Mouse (Mus musculus) limb, embryonic 15.5 days (tissue): ENCODE data around the gene Cby1. TPM values are rescaled to one million over a fixed set of nuclear protein-coding genes. Genes with fewer than 3 reads are reported as not detected.
"Not testable (repeated sequence)": the region's sequence is repeated elsewhere in the genome, so short reads cannot be mapped to it uniquely, and the experiment has no call there.

ENCODE experiments used
- ATAC-seq: fragments of 200-750 bp; cut with Nextera tagmentation; 2 replicates; pipeline ENCODE4 v1.8.0; 2017; ENCODE audit warnings: low read depth, moderate TSS enrichment; ENCODE audit not compliant: insufficient number of reproducible peaks, low FRiP score, low TSS enrichment
- H3K27ac ChIP-seq: fragments of 300-500 bp; sonication (generic); 2 replicates; pipeline ENCODE4 v1.5.1; 2015; ENCODE audit warnings: moderate library complexity, mild to moderate bottlenecking, inconsistent platforms
- H3K27me3 ChIP-seq: fragments of 300-500 bp; sonication (generic); 2 replicates; pipeline ENCODE4 v1.6.1; 2015; ENCODE audit warnings: inconsistent platforms
- H3K36me3 ChIP-seq: fragments of 300-500 bp; sonication (generic); 2 replicates; pipeline ENCODE4 v1.6.1; 2015; ENCODE audit warnings: inconsistent platforms
- H3K4me1 ChIP-seq: fragments of 300-500 bp; sonication (generic); 2 replicates; pipeline ENCODE4 v1.6.1; 2015; ENCODE audit warnings: inconsistent platforms
- H3K4me2 ChIP-seq: fragments of 300-500 bp; sonication (generic); 2 replicates; pipeline ENCODE4 v1.6.1; 2015; ENCODE audit warnings: mild to moderate bottlenecking, inconsistent platforms
- H3K4me3 ChIP-seq: fragments of 300-500 bp; sonication (generic); 2 replicates; pipeline ENCODE4 v1.5.1; 2015; ENCODE audit warnings: mild to moderate bottlenecking, inconsistent platforms
- H3K9ac ChIP-seq: fragments of 300-500 bp; sonication (generic); 2 replicates; pipeline ENCODE4 v1.6.1; 2015; ENCODE audit warnings: inconsistent platforms
- H3K9me3 ChIP-seq: fragments of 300-500 bp; sonication (generic); 2 replicates; pipeline ENCODE4 v1.6.1; 2016; ENCODE audit warnings: inconsistent platforms
- WGBS: fragments of 180-500 bp; shearing (Covaris S2); methylation state at CpG from one replicate; pipeline ENCODE4 v1.1.7; 2015; 5-methylcytosine and 5-hydroxymethylcytosine counted together
- polyA plus RNA-seq: library from polyadenylated mRNA; unstranded; fragments of >200 nt; fragmentation: Nextera tagmentation; extraction: Ambion mirVana; gene quantifications from 2 replicates; pipeline ENCODE4 v1.2.1, GENCODE M21; 2015

Gene Cby1
- polyA plus RNA-seq, 1 experiment from 2014 or later: 49.3 TPM

GRCm38 (mm10) chr15:79650569-79650968 is 8.4 kb upstream of the Cby1 start:
- H3K4me1 ChIP-seq: no peaks in the 10 kb centered on the region
- no peak overlapping the region for H3K27ac ChIP-seq
- no peak for ATAC-seq
- H3K4me2 ChIP-seq: no peak overlapping the region
- no peaks in the 10 kb centered on the region for H3K27me3 ChIP-seq
- H3K9me3 ChIP-seq: no peaks in the 10 kb centered on the region
- no peak overlapping the region for H3K4me3 ChIP-seq
- peaks cover 11% of the 10 kb centered on the region; the same call in 1 of the 2 replicates for H3K36me3 ChIP-seq
- no peak overlapping the region for H3K9ac ChIP-seq

DNA sequence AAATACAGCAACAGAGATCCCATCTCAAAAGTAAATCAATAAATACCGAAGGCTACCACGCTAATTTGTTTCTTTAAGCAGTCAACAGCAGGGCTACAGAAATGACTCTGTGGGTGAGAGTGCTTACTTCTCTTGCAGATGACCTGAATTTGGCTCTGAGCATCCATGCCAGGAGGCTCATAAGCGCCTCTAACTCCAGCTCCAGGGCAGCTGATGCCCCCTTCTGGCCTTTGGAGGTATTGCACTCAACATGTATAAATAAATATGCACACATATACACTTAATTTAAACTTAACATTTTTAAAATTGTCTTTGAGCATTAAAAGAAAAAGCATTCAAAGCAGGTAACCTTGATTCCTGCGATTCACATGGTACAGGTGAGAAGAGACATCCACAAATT is 7.5 kb upstream of the Cby1 start:
- ATAC-seq: no peak
- Histone ChIP-seq H3K27me3 (no peaks in the 10 kb centered on the region), H3K4me2 (no peak overlapping the region), H3K36me3 (peaks cover 11% of the 10 kb centered on the region; the same call in 1 of the 2 replicates), H3K27ac (no peak overlapping the region), H3K4me3 (no peak overlapping the region), H3K9me3 (no peaks in the 10 kb centered on the region), H3K4me1 (no peaks in the 10 kb centered on the region), H3K9ac (no peak overlapping the region)
- WGBS: 74% methylated on average over 4 of the region's 4 CpGs

- Histone ChIP-seq H3K4me2 (no peak overlapping the region), H3K36me3 (no peaks in the 10 kb centered on the region), H3K4me1 (peaks cover 13% of the 10 kb centered on the region), H3K9me3 (no peaks in the 10 kb centered on the region), H3K9ac (no peak overlapping the region), H3K27me3 (no peaks in the 10 kb centered on the region), H3K4me3 (no peak overlapping the region), H3K27ac (no peak overlapping the region)
- 88% methylated on average over 14 of the region's 14 CpGs for WGBS
- ATAC-seq: no peak
Observed at GRCm38 (mm10) chr15:79656451-79656850, 2.5 kb upstream of the Cby1 start.

DNA sequence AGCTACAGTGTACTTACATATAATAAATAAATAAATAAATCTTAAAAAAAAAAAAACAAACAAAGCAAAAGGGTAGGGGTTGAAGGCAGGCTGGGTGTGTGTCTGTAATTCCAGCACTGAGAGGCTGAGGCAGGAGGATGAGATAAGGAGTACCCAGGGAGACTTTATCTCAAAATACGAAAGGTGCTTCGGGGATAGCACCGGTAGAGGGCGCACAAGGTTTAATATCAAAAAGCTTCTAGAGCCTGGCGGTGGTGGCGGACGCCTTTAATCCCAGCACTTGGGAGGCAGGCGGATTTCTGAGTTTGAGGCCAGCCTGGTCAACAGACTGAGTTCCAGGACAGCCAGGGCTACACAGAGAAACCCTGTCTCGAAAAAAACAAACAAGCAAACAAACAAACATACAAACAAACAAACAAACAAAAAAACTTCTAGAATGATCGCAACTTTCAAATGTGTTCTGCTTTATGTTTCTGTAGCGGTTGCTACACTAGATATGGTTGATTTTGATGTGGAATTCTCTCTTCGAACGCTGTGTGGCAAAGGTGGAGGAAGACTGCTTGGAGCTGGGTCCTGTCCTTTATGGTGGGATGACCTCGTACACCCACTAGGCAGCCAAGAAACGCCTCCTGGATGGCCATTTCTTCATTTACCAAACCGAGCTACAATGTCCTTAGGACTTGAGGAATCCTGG is 1.0 kb upstream of the Cby1 start:
- peak overlapping the region; percentile 93 for H3K4me2 ChIP-seq
- no peak for ATAC-seq
- 4% methylated on average over 16 of the region's 16 CpGs for WGBS

GRCm38 (mm10) chr15:79661852-79662251 is 2.9 kb downstream of the Cby1 start:
- no peak overlapping the region for H3K9ac ChIP-seq
- 79% methylated on average over 4 of the region's 4 CpGs for WGBS
- H3K27me3 ChIP-seq: no peaks in the 10 kb centered on the region
- no peak overlapping the region for H3K27ac ChIP-seq
- no peak overlapping the region for H3K4me3 ChIP-seq
- H3K4me1 ChIP-seq: peaks cover 13% of the 10 kb centered on the region
- H3K36me3 ChIP-seq: peaks cover 25% of the 10 kb centered on the region
- ATAC-seq: no peak
- no peaks in the 10 kb centered on the region for H3K9me3 ChIP-seq
- H3K4me2 ChIP-seq: no peak overlapping the region

More for the DNA sequence above, 1.0 kb upstream of the Cby1 start:
- Histone ChIP-seq H3K4me3 (peak overlapping the region; percentile 76), H3K27me3 (no peaks in the 10 kb centered on the region), H3K36me3 (peaks cover 8% of the 10 kb centered on the region; the same call in 1 of the 2 replicates), H3K9ac (peak overlapping the region; percentile 61), H3K27ac (peak overlapping the region; percentile 93), H3K9me3 (no peaks in the 10 kb centered on the region), H3K4me1 (peaks cover 13% of the 10 kb centered on the region)

GRCm38 (mm10) chr15:79664666-79665065 is 5.7 kb downstream of the Cby1 start:
- 91% methylated on average over 8 of the region's 8 CpGs for WGBS
- Histone ChIP-seq H3K4me2 (no peak overlapping the region), H3K9ac (no peak overlapping the region), H3K9me3 (no peaks in the 10 kb centered on the region), H3K4me3 (no peak overlapping the region), H3K27me3 (no peaks in the 10 kb centered on the region), H3K36me3 (peaks cover 38% of the 10 kb centered on the region), H3K4me1 (peaks cover 3% of the 10 kb centered on the region), H3K27ac (no peak overlapping the region)
- no peak for ATAC-seq

GRCm38 (mm10) chr15:79669195-79669594 is 10.2 kb downstream of the Cby1 start:
- Histone ChIP-seq H3K27me3 (no peaks in the 10 kb centered on the region), H3K36me3 (peaks cover 46% of the 10 kb centered on the region), H3K9me3 (no peaks in the 10 kb centered on the region), H3K4me1 (peaks cover 6% of the 10 kb centered on the region), H3K4me2 (no peak overlapping the region), H3K4me3 (no peak overlapping the region), H3K9ac (no peak overlapping the region), H3K27ac (no peak overlapping the region)
- WGBS: 72% methylated on average over 10 of the region's 10 CpGs
- ATAC-seq: no peak

GRCm38 (mm10) chr15:79670249-79670971 is 11.4 kb downstream of the Cby1 start, which contains the start of gene Tomm22:
Gene Tomm22, plus strand, starts transcription at chr15:79670861.
- peak within 1 kb of the TSS; percentile 67 for H3K27ac ChIP-seq

DNA sequence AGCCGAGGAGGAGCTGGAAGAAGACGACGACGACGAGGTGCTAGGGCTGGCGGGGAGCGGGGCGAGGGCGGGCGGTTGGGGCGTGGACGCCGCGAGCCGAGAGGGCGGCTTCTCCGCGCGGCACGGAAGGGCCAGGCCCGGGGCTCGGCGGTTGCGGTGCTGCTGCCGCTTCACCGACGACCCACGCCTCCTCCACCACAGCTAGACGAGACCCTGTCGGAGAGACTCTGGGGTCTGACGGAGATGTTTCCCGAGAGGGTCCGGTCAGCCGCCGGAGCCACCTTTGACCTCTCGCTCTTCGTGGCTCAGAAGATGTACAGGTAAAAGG is 11.9 kb downstream of the Cby1 start:
- Histone ChIP-seq H3K36me3 (peaks cover 56% of the 10 kb centered on the region), H3K9ac (peak overlapping the region; percentile 82), H3K4me2 (peak overlapping the region; percentile 62), H3K4me1 (peaks cover 6% of the 10 kb centered on the region), H3K9me3 (no peaks in the 10 kb centered on the region), H3K4me3 (peak overlapping the region; percentile 91), H3K27ac (peak overlapping the region; percentile 67), H3K27me3 (no peaks in the 10 kb centered on the region)
- peak; percentile 17; the same call in 1 of the 2 replicates for ATAC-seq
- under 1% methylated on average over 37 of the region's 37 CpGs for WGBS

More at GRCm38 (mm10) chr15:79670249-79670971, 11.4 kb downstream of the Cby1 start, which contains the start of gene Tomm22:
- Histone ChIP-seq H3K36me3 (peaks cover 57% of the 10 kb centered on the region), H3K4me2 (peak within 1 kb of the TSS; percentile 62), H3K9me3 (no peaks in the 10 kb centered on the region), H3K4me3 (peak within 1 kb of the TSS; percentile 91), H3K9ac (peak within 1 kb of the TSS; percentile 82), H3K4me1 (peaks cover 6% of the 10 kb centered on the region), H3K27me3 (no peaks in the 10 kb centered on the region)
- peak; percentile 90 for ATAC-seq
- 18% methylated on average over 33 of the region's 33 CpGs for WGBS

DNA sequence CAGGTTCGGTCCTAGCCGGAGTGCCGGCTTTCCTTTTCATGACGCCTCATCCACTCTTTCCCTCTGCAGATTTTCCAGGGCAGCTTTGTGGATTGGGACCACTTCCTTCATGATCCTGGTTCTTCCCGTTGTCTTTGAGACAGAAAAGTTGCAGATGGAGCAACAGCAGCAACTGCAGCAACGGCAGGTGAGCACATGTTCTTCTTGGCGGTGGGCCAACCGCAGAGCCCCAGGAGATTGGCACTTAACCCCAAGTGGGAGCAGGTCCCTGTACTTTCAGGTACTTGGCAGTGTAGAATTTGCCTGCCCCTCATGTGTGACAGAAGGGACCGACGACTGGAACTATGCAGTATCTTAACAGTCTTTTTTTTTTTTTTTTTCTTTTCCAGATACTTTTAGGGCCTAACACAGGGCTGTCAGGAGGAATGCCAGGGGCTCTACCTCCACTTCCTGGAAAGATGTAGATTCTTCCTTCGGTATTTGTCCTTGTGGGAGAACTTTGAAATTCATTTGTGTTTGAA is 12.9 kb downstream of the Cby1 start:
- not testable (repeated sequence) for H3K4me1 ChIP-seq, H3K9me3 ChIP-seq, H3K9ac ChIP-seq, H3K27ac ChIP-seq, H3K27me3 ChIP-seq, ATAC-seq
- peak overlapping the region; percentile 91 for H3K4me3 ChIP-seq
- 72% methylated on average over 11 of the region's 11 CpGs for WGBS
- H3K36me3 ChIP-seq: peaks cover 57% of the 10 kb centered on the region
- H3K4me2 ChIP-seq: peak overlapping the region; percentile 62

GRCm38 (mm10) chr15:79677936-79678335 is 18.9 kb downstream of the Cby1 start:
- H3K4me1 ChIP-seq: peaks cover 13% of the 10 kb centered on the region
- no peak for ATAC-seq
- H3K36me3 ChIP-seq: peaks cover 51% of the 10 kb centered on the region
- no peak overlapping the region for H3K27ac ChIP-seq
- H3K9ac ChIP-seq: no peak overlapping the region
- H3K27me3 ChIP-seq: no peaks in the 10 kb centered on the region
- H3K4me2 ChIP-seq: no peak overlapping the region
- 89% methylated on average over 2 of the region's 2 CpGs for WGBS
- H3K9me3 ChIP-seq: no peaks in the 10 kb centered on the region
- no peak overlapping the region for H3K4me3 ChIP-seq

GRCm38 (mm10) chr15:79681973-79682372 is 23.0 kb downstream of the Cby1 start:
- Histone ChIP-seq H3K9ac (no peak overlapping the region), H3K36me3 (peaks cover 13% of the 10 kb centered on the region; the same call in 1 of the 2 replicates), H3K27me3 (no peaks in the 10 kb centered on the region), H3K9me3 (no peaks in the 10 kb centered on the region), H3K4me3 (no peak overlapping the region), H3K4me1 (peaks cover 50% of the 10 kb centered on the region), H3K27ac (no peak overlapping the region), H3K4me2 (no peak overlapping the region)
- ATAC-seq: no peak
- WGBS: 85% methylated on average over 4 of the region's 4 CpGs
